Mouse (Mus musculus): ENCODE measurements around the gene Ica1.

- TF ChIP-seq CTCF (IDR thresholded peaks at IDR 0.05; ENCODE audit: borderline replicate concordance, control insufficient read depth, extremely low read depth, insufficient read depth, low read length, poor library complexity) (no peak), POLR2A (IDR thresholded peaks at IDR 0.05; ENCODE audit: control insufficient read depth, extremely low read depth, insufficient read depth, low read length, poor library complexity) (no peak)
Observed at GRCm38 (mm10) chr6:8638899-8639298, 139.4 kb downstream of the Ica1 start.

Data from thymus, adult 2 months (tissue).